Mouse (Mus musculus) G1E (cell line): ENCODE results near the gene 9230112D13Rik. TPM values are rescaled to one million over a fixed set of nuclear protein-coding genes. Genes with fewer than 3 reads are reported as not detected.

Experiments
- ATAC-seq: 2 replicates; pipeline ENCODE4 v1.8.0; 2016; ENCODE audit warnings: mild to moderate bottlenecking; ENCODE audit not compliant: insufficient number of reproducible peaks, poor library complexity, low FRiP score, severe bottlenecking; ENCODE audit errors: extremely low read depth
- DNase-seq: peaks from one replicate; pipeline ENCODE4 v3.0.0; 2012; ENCODE audit warnings: low spot score
- H3K27me3 ChIP-seq: 2 replicates; pipeline ENCODE4 v1.6.1; 2012; ENCODE audit warnings: mild to moderate bottlenecking, low read length, inconsistent platforms; ENCODE audit not compliant: insufficient read depth
- H3K36me3 ChIP-seq: replicated peaks from 2 replicates; pipeline ENCODE3; 2012; ENCODE audit warnings: mild to moderate bottlenecking, inconsistent platforms
- H3K4me1 ChIP-seq: 2 replicates; pipeline ENCODE4 v1.6.1; 2012; ENCODE audit warnings: low read depth, low read length, inconsistent platforms, mixed read lengths; ENCODE audit not compliant: insufficient read depth
- H3K4me3 ChIP-seq: 2 replicates; pipeline ENCODE4 v1.5.1; 2012; ENCODE audit warnings: low read depth, mild to moderate bottlenecking, inconsistent platforms, low read length, moderate library complexity, mixed read lengths
- H3K9me3 ChIP-seq: replicated peaks from 2 replicates; pipeline ENCODE4 v1.6.1; 2012; ENCODE audit warnings: inconsistent platforms
- CTCF ChIP-seq: IDR thresholded peaks from 2 replicates; pipeline ENCODE4 v1.5.1; 2012; ENCODE audit warnings: low read depth, low read length, inconsistent platforms, mixed read lengths
- GATA1 ChIP-seq: IDR thresholded peaks from 2 replicates; pipeline ENCODE4 v1.6.1; 2012; ENCODE audit warnings: borderline replicate concordance, low read length, inconsistent platforms, mixed read lengths
- GATA2 ChIP-seq: IDR thresholded peaks from 2 replicates; pipeline ENCODE4 v1.6.1; 2012; ENCODE audit warnings: low read depth, low read length, inconsistent platforms, borderline replicate concordance
- POLR2AphosphoS5 ChIP-seq: IDR thresholded peaks from 2 replicates; pipeline ENCODE4 v1.6.1; 2012; ENCODE audit warnings: low read depth, low read length, inconsistent platforms; ENCODE audit not compliant: insufficient replicate concordance
- TAL1 ChIP-seq: conservative IDR thresholded peaks from 2 replicates; pipeline ENCODE4 v1.6.1; 2012; ENCODE audit warnings: low read depth, low read length, inconsistent platforms, mixed read lengths
- polyA plus RNA-seq: library from polyadenylated mRNA; stranded (reverse); fragments of >175 nt; gene quantifications from 2 replicates; pipeline ENCODE4 v1.2.3, GENCODE M21; 2012
- total RNA-seq, 2 experiments: library from RNA; stranded (forward) in 1 of 2; stranded (reverse) in 1 of 2; fragments of 200-1000 nt in 1 of 2; fragments of >200 nt in 1 of 2; fragmentation: Nextera tagmentation in 1 of 2; gene quantifications; 2 replicates each; pipeline ENCODE4 v1.2.3; 2014 to 2017

The 9230112D13Rik gene
- total and polyA plus RNA-seq, 3 experiments, result not detected

- Histone ChIP-seq H3K4me1 (no peaks in the 10 kb centered on the region), H3K4me3 (no peak overlapping the region), H3K27me3 (peaks cover 3% of the 10 kb centered on the region; the same call in 1 of the 2 replicates), H3K9me3 (peaks cover 7% of the 10 kb centered on the region), H3K36me3 (no peaks in the 10 kb centered on the region)
- ATAC-seq, result no peak
- DNase-seq, result no peak
- TF ChIP-seq GATA1 (no peak), TAL1 (no peak), POLR2AphosphoS5 (no peak), GATA2 (no peak), CTCF (no peak)
Observed at GRCm38 (mm10) chr14:34497346-34497745, 25.3 kb downstream of the 9230112D13Rik start.

GRCm38 (mm10) chr14:34493682-34494081 lies 28.9 kb downstream of the 9230112D13Rik start:
- Histone ChIP-seq H3K9me3 (no peaks in the 10 kb centered on the region), H3K4me1 (no peaks in the 10 kb centered on the region), H3K36me3 (no peaks in the 10 kb centered on the region), H3K27me3 (no peaks in the 10 kb centered on the region), H3K4me3 (no peak overlapping the region)
- DNase-seq (no peak), ATAC-seq (no peak)
- TF ChIP-seq POLR2AphosphoS5, result no peak
- no peak for TF ChIP-seq CTCF
- TF ChIP-seq GATA1, result no peak
- TF ChIP-seq TAL1, result no peak
- TF ChIP-seq GATA2, result no peak

- Histone ChIP-seq H3K4me1 (no peaks in the 10 kb centered on the region), H3K9me3 (no peaks in the 10 kb centered on the region), H3K4me3 (no peak overlapping the region), H3K36me3 (no peaks in the 10 kb centered on the region), H3K27me3 (no peaks in the 10 kb centered on the region)
- ATAC-seq (no peak), DNase-seq (no peak)
- TF ChIP-seq CTCF (no peak), POLR2AphosphoS5 (no peak), TAL1 (no peak)
Observed at GRCm38 (mm10) chr14:34492688-34493087, 29.9 kb downstream of the 9230112D13Rik start.

- no peaks in the 10 kb centered on the region for H3K27me3 ChIP-seq
- no peak for ATAC-seq
- TF ChIP-seq GATA2, result no peak
- no peak for TF ChIP-seq POLR2AphosphoS5
- TF ChIP-seq CTCF, result no peak
- no peak for TF ChIP-seq GATA1
- no peak for TF ChIP-seq TAL1
Observed at GRCm38 (mm10) chr14:34490965-34491364, 31.6 kb downstream of the 9230112D13Rik start.

GRCm38 (mm10) chr14:34489928-34490327 lies 32.7 kb downstream of the 9230112D13Rik start:
- Histone ChIP-seq H3K9me3 (no peaks in the 10 kb centered on the region), H3K4me3 (no peak overlapping the region), H3K36me3 (no peaks in the 10 kb centered on the region), H3K4me1 (no peaks in the 10 kb centered on the region), H3K27me3 (no peaks in the 10 kb centered on the region)
- no peak for ATAC-seq
- no peak for TF ChIP-seq CTCF
- no peak for TF ChIP-seq GATA2
- no peak for DNase-seq

More at GRCm38 (mm10) chr14:34490965-34491364, 31.6 kb downstream of the 9230112D13Rik start:
- Histone ChIP-seq H3K36me3 (no peaks in the 10 kb centered on the region), H3K4me1 (no peaks in the 10 kb centered on the region), H3K4me3 (no peak overlapping the region), H3K9me3 (no peaks in the 10 kb centered on the region)
- DNase-seq, result no peak

- Histone ChIP-seq H3K4me1 (no peaks in the 10 kb centered on the region), H3K27me3 (no peaks in the 10 kb centered on the region), H3K4me3 (no peak overlapping the region), H3K36me3 (no peaks in the 10 kb centered on the region), H3K9me3 (no peaks in the 10 kb centered on the region)
- ATAC-seq (no peak), DNase-seq (no peak)
- no peak for TF ChIP-seq POLR2AphosphoS5
- TF ChIP-seq GATA1, result no peak
- no peak for TF ChIP-seq CTCF
- TF ChIP-seq GATA2, result no peak
- no peak for TF ChIP-seq TAL1
Observed at GRCm38 (mm10) chr14:34486169-34486568, 36.4 kb downstream of the 9230112D13Rik start.

GRCm38 (mm10) chr14:34483469-34484341 lies 38.9 kb downstream of the 9230112D13Rik start:
- H3K36me3 ChIP-seq, result no peaks in the 10 kb centered on the region
- H3K27me3 ChIP-seq, result no peaks in the 10 kb centered on the region
- no peak for ATAC-seq
- DNase-seq, result no peak
- no peaks in the 10 kb centered on the region for H3K9me3 ChIP-seq
- TF ChIP-seq GATA2 (no peak), TAL1 (no peak), POLR2AphosphoS5 (no peak), GATA1 (no peak), CTCF (no peak)
- H3K4me1 ChIP-seq, result no peaks in the 10 kb centered on the region
- no peak overlapping the region for H3K4me3 ChIP-seq
